Mouse (Mus musculus): ENCODE results near the gene Hemk1. TPM values are rescaled to one million over a fixed set of nuclear protein-coding genes. Genes with fewer than 3 reads are reported as not detected.

Gene Hemk1
- polyA plus RNA-seq, 1 experiment, result 33.7 TPM

DNA sequence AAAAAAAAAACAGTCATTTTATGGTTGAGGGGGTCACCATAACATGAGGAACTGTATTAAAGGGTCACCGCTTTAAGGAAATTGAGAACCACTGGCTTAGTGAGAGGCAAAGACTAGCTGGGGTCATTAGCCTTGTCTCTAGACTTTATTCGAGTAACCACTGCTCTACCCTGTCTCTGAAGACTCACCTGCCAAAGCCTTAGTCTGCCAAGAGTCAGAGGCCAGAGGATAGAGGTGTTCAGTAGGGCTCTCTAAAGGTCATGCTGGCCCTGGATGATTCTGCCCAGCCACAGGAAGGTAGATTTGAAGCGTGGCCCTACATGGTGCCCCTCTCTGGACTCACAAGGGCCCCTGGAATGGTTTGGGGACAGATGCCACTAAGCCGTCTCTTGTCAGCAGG is 33.1 kb downstream of the Hemk1 start:
- no peak overlapping the region for H3K4me3 ChIP-seq (ENCODE audit: insufficient read depth, low read length)
- H3K4me1 ChIP-seq (ENCODE audit: control insufficient read depth, insufficient read depth, low read length), result peaks cover 7% of the 10 kb centered on the region; the same call in 1 of the 2 replicates
- no peak overlapping the region for H3K27ac ChIP-seq (ENCODE audit: insufficient read depth, low read length)
- TF ChIP-seq CTCF (IDR thresholded peaks at IDR 0.05; ENCODE audit: extremely low read depth, insufficient read depth, low read length), result no peak

DNA sequence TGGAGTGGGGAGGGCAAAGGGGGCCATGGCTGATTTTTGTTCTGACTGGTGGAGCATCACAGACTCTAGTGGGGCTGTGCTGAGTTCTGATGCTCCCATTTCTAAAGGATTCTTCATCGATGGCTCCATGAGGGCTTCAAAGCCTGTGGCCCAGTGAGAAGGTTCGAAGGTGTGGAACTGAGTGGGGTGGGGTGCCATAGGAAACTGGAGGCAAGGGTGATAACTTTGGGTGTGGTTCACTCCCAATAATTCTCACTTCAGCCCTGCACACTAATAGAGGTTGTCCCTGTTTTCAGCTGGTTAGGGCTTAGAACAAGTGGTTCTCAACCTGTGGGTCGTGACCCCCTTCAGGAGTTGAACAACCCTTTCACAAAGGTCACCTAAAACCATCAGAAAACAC is 33.8 kb downstream of the Hemk1 start:
- TF ChIP-seq CTCF (IDR thresholded peaks at IDR 0.05; ENCODE audit: extremely low read depth, insufficient read depth, low read length), result no peak
- TF ChIP-seq POLR2A (IDR thresholded peaks at IDR 0.05; ENCODE audit: extremely low read depth, insufficient read depth, low read length), result no peak
- no peak overlapping the region for H3K27ac ChIP-seq (ENCODE audit: insufficient read depth, low read length)
- no peak overlapping the region for H3K4me3 ChIP-seq (ENCODE audit: insufficient read depth, low read length)
- peaks cover 7% of the 10 kb centered on the region; the same call in 1 of the 2 replicates for H3K4me1 ChIP-seq (ENCODE audit: control insufficient read depth, insufficient read depth, low read length)

DNA sequence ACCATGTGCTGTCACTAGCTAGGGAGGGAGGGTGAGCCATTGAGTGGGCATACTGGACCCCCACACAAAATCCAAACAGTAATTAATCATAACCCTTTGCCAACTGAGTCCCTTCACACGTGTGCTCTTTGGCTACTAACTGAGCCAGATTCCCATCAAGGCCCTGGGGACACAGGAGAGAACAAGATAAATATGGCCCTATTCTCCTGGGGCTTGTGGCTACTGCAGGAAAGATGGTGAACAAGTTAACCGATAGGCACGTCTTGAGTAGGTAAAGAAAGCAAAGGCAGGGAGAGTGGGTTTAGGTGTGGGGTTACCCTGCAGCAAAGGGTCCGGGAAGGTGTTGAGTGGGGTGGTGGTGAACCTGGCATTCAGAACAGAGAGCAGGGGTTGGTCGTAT is 34.2 kb downstream of the Hemk1 start:
- no peak overlapping the region for H3K27ac ChIP-seq (ENCODE audit: insufficient read depth, low read length)
- no peak overlapping the region for H3K4me3 ChIP-seq (ENCODE audit: insufficient read depth, low read length)
- TF ChIP-seq CTCF (IDR thresholded peaks at IDR 0.05; ENCODE audit: extremely low read depth, insufficient read depth, low read length), result no peak
- TF ChIP-seq POLR2A (IDR thresholded peaks at IDR 0.05; ENCODE audit: extremely low read depth, insufficient read depth, low read length), result no peak
- peaks cover 7% of the 10 kb centered on the region; the same call in 1 of the 2 replicates for H3K4me1 ChIP-seq (ENCODE audit: control insufficient read depth, insufficient read depth, low read length)

GRCm38 (mm10) chr9:107303121-107303820 is 34.9 kb downstream of the Hemk1 start:
- Histone ChIP-seq H3K27ac (ENCODE audit: insufficient read depth, low read length) (no peak overlapping the region), H3K4me1 (ENCODE audit: control insufficient read depth, insufficient read depth, low read length) (peaks cover 5% of the 10 kb centered on the region; the same call in 1 of the 2 replicates), H3K4me3 (ENCODE audit: insufficient read depth, low read length) (no peak overlapping the region)
- TF ChIP-seq CTCF (IDR thresholded peaks at IDR 0.05; ENCODE audit: extremely low read depth, insufficient read depth, low read length) (no peak), POLR2A (IDR thresholded peaks at IDR 0.05; ENCODE audit: extremely low read depth, insufficient read depth, low read length) (no peak)

- TF ChIP-seq POLR2A (IDR thresholded peaks at IDR 0.05; ENCODE audit: extremely low read depth, insufficient read depth, low read length), result no peak
- TF ChIP-seq CTCF (IDR thresholded peaks at IDR 0.05; ENCODE audit: extremely low read depth, insufficient read depth, low read length), result no peak
- Histone ChIP-seq H3K27ac (ENCODE audit: insufficient read depth, low read length) (no peak overlapping the region), H3K4me3 (ENCODE audit: insufficient read depth, low read length) (no peak overlapping the region)
Observed at GRCm38 (mm10) chr9:107302592-107302991, 35.6 kb downstream of the Hemk1 start.

GRCm38 (mm10) chr9:107301554-107302331 is 36.4 kb downstream of the Hemk1 start:
- peaks cover 2% of the 10 kb centered on the region; the same call in 1 of the 2 replicates for H3K4me1 ChIP-seq (ENCODE audit: control insufficient read depth, insufficient read depth, low read length)
- TF ChIP-seq CTCF (IDR thresholded peaks at IDR 0.05; ENCODE audit: extremely low read depth, insufficient read depth, low read length) (no peak), POLR2A (IDR thresholded peaks at IDR 0.05; ENCODE audit: extremely low read depth, insufficient read depth, low read length) (no peak)
- H3K4me3 ChIP-seq (ENCODE audit: insufficient read depth, low read length), result no peak overlapping the region
- no peak overlapping the region for H3K27ac ChIP-seq (ENCODE audit: insufficient read depth, low read length)

More at GRCm38 (mm10) chr9:107302592-107302991, 35.6 kb downstream of the Hemk1 start:
- H3K4me1 ChIP-seq (ENCODE audit: control insufficient read depth, insufficient read depth, low read length), result peaks cover 5% of the 10 kb centered on the region; the same call in 1 of the 2 replicates

- H3K27ac ChIP-seq (ENCODE audit: insufficient read depth, low read length), result no peak overlapping the region
- TF ChIP-seq CTCF (IDR thresholded peaks at IDR 0.05; ENCODE audit: extremely low read depth, insufficient read depth, low read length), result no peak
- TF ChIP-seq POLR2A (IDR thresholded peaks at IDR 0.05; ENCODE audit: extremely low read depth, insufficient read depth, low read length), result no peak
- H3K4me3 ChIP-seq (ENCODE audit: insufficient read depth, low read length), result no peak overlapping the region
- peaks cover 4% of the 10 kb centered on the region; the same call in 1 of the 2 replicates for H3K4me1 ChIP-seq (ENCODE audit: control insufficient read depth, insufficient read depth, low read length)
Observed at GRCm38 (mm10) chr9:107300224-107300973, 37.8 kb downstream of the Hemk1 start.

- TF ChIP-seq POLR2A (IDR thresholded peaks at IDR 0.05; ENCODE audit: extremely low read depth, insufficient read depth, low read length), result no peak
- no peak overlapping the region for H3K27ac ChIP-seq (ENCODE audit: insufficient read depth, low read length)
- H3K4me3 ChIP-seq (ENCODE audit: insufficient read depth, low read length), result no peak overlapping the region
Observed at GRCm38 (mm10) chr9:107299783-107300182, 38.4 kb downstream of the Hemk1 start.

GRCm38 (mm10) chr9:107298876-107299275 is 39.3 kb downstream of the Hemk1 start:
- peaks cover 4% of the 10 kb centered on the region; the same call in 1 of the 2 replicates for H3K4me1 ChIP-seq (ENCODE audit: control insufficient read depth, insufficient read depth, low read length)
- no peak for TF ChIP-seq POLR2A (IDR thresholded peaks at IDR 0.05; ENCODE audit: extremely low read depth, insufficient read depth, low read length)
- TF ChIP-seq CTCF (IDR thresholded peaks at IDR 0.05; ENCODE audit: extremely low read depth, insufficient read depth, low read length), result no peak
- no peak overlapping the region for H3K4me3 ChIP-seq (ENCODE audit: insufficient read depth, low read length)
- no peak overlapping the region for H3K27ac ChIP-seq (ENCODE audit: insufficient read depth, low read length)

More at GRCm38 (mm10) chr9:107299783-107300182, 38.4 kb downstream of the Hemk1 start:
- H3K4me1 ChIP-seq (ENCODE audit: control insufficient read depth, insufficient read depth, low read length), result peaks cover 4% of the 10 kb centered on the region; the same call in 1 of the 2 replicates
